9 mouse cellular contexts compared by ENCODE assay signal in the genomic region with DNA sequence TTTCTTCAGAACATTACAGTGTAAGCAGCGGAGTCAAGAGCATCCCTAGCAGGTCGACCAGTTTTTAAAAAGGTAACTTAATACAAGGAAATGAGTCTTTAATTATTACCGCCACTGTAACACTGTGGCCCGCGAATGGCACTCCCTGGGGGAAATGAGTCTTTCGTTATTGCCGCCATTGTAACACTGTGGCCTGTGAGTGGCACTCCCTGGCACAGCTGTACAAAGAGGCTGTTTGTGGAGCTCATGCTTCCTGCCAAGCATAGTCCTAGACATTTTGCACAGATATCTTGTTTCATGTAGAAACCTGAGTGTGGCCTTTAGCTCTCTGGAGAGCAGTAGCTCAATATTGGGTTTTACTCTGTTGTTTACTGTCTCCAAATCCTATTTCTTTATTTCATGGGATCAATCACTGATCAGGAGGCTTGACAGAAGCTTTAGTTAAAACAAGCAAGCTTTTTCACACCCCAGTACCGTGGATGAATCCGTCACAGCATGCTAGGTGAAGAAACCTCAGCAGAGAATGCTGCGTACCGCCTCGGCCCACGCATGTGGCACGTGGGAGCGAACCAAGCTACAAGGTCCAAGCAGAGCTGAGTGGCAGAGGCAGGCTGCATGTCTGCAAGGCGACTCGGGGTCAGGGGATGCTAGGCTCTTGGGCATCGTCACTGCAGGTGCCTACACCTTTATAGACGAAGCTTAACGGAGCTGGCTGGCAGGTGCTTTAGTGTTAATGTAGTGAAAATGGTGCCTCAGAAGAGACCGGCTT. TPM values are rescaled to one million over a fixed set of nuclear protein-coding genes. Genes with fewer than 3 reads are reported as not detected.
A peak's percentile ranks its signal among the peaks of the same experiment; 100 is the strongest.
DNase-seq lines count a peak whose midpoint lies in the region; ATAC-seq and TF ChIP-seq lines count a peak whose summit lies in the region.
"Had no signal": no experiment of that assay in that cellular context is flagged by ENCODE, and none has a peak within 500 bp of the region (broad histone marks: within the 10 kb centered on the region; RNA-seq: fewer than 3 reads in every experiment).

No protein-coding gene starts in this region.

- H3K79me2 ChIP-seq in C2C12 (ENCODE audit: control insufficient read depth, insufficient read depth), result no peaks in the 10 kb centered on the region

- no peak overlapping the region for H3ac ChIP-seq in C2C12 (ENCODE audit: control insufficient read depth, insufficient read length, low read depth)

- H3K4me1 ChIP-seq in kidney, embryonic 16.5 days (ENCODE audit: insufficient read depth, low read length), result peaks cover 21% of the 10 kb centered on the region
- peaks cover 3% of the 10 kb centered on the region; the same call in 1 of the 2 replicates for H3K4me1 ChIP-seq in hindbrain, embryonic 16.5 days (ENCODE audit: control insufficient read depth, insufficient read depth, low read depth, low read length)
- H3K4me1 ChIP-seq in heart, embryonic 10.5 days, result peaks cover 11% of the 10 kb centered on the region; the same call in 1 of the 2 replicates

- no peak overlapping the region for H3K9ac ChIP-seq in kidney, embryonic 16.5 days (replicated peaks; ENCODE audit: low read length)
- no peak overlapping the region; the same call in 1 of the 2 replicates for H3K9ac ChIP-seq in hindbrain, embryonic 16.5 days (ENCODE audit: low read depth, low read length)
- H3K9ac ChIP-seq: limb, embryonic 15.5 days had no signal

- no peaks in the 10 kb centered on the region for H3K9me3 ChIP-seq in kidney, embryonic 16.5 days (ENCODE audit: low read length)
- no peaks in the 10 kb centered on the region for H3K9me3 ChIP-seq in hindbrain, embryonic 16.5 days (ENCODE audit: control insufficient read depth, low read length)
- H3K9me3 ChIP-seq in heart, embryonic 10.5 days, result no peaks in the 10 kb centered on the region
- H3K9me3 ChIP-seq: limb, embryonic 15.5 days had no signal

- H3K4me2 ChIP-seq in kidney, embryonic 16.5 days (replicated peaks; ENCODE audit: low read depth, low read length), result no peak overlapping the region
- no peak overlapping the region for H3K4me2 ChIP-seq in hindbrain, embryonic 16.5 days (ENCODE audit: low read length)
- H3K4me2 ChIP-seq: limb, embryonic 15.5 days had no signal

- peak; percentile 65; the same call in 1 of the 2 replicates for ATAC-seq in kidney, embryonic 16.5 days (ENCODE audit: low FRiP score, low TSS enrichment)
- peak; percentile 45; the same call in 1 of the 2 replicates for ATAC-seq in hindbrain, embryonic 16.5 days
- ATAC-seq: activated CD4-positive, CD25-positive, alpha-beta regulatory T cell, adult 4 months had no signal

- no peak for TF ChIP-seq CTCF in C2C12 (IDR thresholded peaks at IDR 0.05; ENCODE audit: control insufficient read depth, insufficient read depth, insufficient read length)

- peaks cover 3% of the 10 kb centered on the region; the same call in 1 of the 2 replicates for H3K36me3 ChIP-seq in kidney, embryonic 16.5 days (ENCODE audit: insufficient read depth, low read length)
- no peaks in the 10 kb centered on the region for H3K36me3 ChIP-seq in C2C12 (ENCODE audit: control insufficient read depth, insufficient read depth)
- no peaks in the 10 kb centered on the region for H3K36me3 ChIP-seq in hindbrain, embryonic 16.5 days (ENCODE audit: control insufficient read depth, insufficient read depth, low read length)
- no peaks in the 10 kb centered on the region for H3K36me3 ChIP-seq in heart, embryonic 10.5 days
- H3K36me3 ChIP-seq: limb, embryonic 15.5 days had no signal

- no peak overlapping the region for H3K4me3 ChIP-seq in kidney, embryonic 16.5 days (ENCODE audit: low read length)
- no peak overlapping the region for H3K4me3 ChIP-seq in C2C12 (ENCODE audit: insufficient read depth, poor library complexity, severe bottlenecking)
- H3K4me3 ChIP-seq in hindbrain, embryonic 16.5 days (ENCODE audit: low read length), result no peak overlapping the region
- no peak overlapping the region for H3K4me3 ChIP-seq in heart, embryonic 10.5 days
- H3K4me3 ChIP-seq: limb, embryonic 15.5 days had no signal

- H3K79me3 ChIP-seq in C2C12 (ENCODE audit: low read depth), result no peaks in the 10 kb centered on the region

- WGBS in kidney, embryonic 16.5 days, result 59% methylated on average over 21 of the region's 21 CpGs
- WGBS in hindbrain, embryonic 16.5 days, result 76% methylated on average over 21 of the region's 21 CpGs
- 90% methylated on average over 21 of the region's 21 CpGs for WGBS in heart, embryonic 10.5 days

- peak overlapping the region; percentile 28; the same call in 1 of the 2 replicates for H3K27ac ChIP-seq in kidney, embryonic 16.5 days (ENCODE audit: low read length)
- H3K27ac ChIP-seq in hindbrain, embryonic 16.5 days (ENCODE audit: low read depth, low read length), result no peak overlapping the region
- no peak overlapping the region for H3K27ac ChIP-seq in heart, embryonic 10.5 days
- H3K27ac ChIP-seq: limb, embryonic 15.5 days had no signal

- no peaks in the 10 kb centered on the region for H3K27me3 ChIP-seq in kidney, embryonic 16.5 days (ENCODE audit: insufficient read depth, low read length)
- no peaks in the 10 kb centered on the region for H3K27me3 ChIP-seq in C2C12 (ENCODE audit: control insufficient read depth, insufficient read depth, insufficient read length)
- no peaks in the 10 kb centered on the region for H3K27me3 ChIP-seq in hindbrain, embryonic 16.5 days (replicated peaks; ENCODE audit: control insufficient read depth, insufficient read depth, low read length)
- no peaks in the 10 kb centered on the region for H3K27me3 ChIP-seq in heart, embryonic 10.5 days (ENCODE audit: insufficient read depth, poor library complexity, severe bottlenecking)
- H3K27me3 ChIP-seq: limb, embryonic 15.5 days had no signal

- no peak for DNase-seq in kidney, adult 18-20 months
- peak; percentile 52 for DNase-seq in adipocyte (ENCODE audit: low spot score)
- DNase-seq in right cerebral cortex, adult 2 months (ENCODE audit: low spot score in 2 of 2), result no peak
- no peak for DNase-seq in heart, embryonic 10.5 days (ENCODE audit: low spot score)

TF ChIP-seq in C2C12, 6 proteins besides CTCF, POLR2A, EP300 and RAD21:
- TF ChIP-seq USF1 (IDR thresholded peaks at IDR 0.05; ENCODE audit: low read depth) (no peak), MYOD1 (IDR thresholded peaks at IDR 0.05; ENCODE audit: control insufficient read depth, insufficient read length, low read depth) (peak; percentile 65), CEBPB (IDR thresholded peaks at IDR 0.05; ENCODE audit: low read depth) (no peak), MAX (IDR thresholded peaks at IDR 0.05) (no peak), FOSL1 (IDR thresholded peaks at IDR 0.05; ENCODE audit: insufficient read depth, low read length, poor library complexity, severe bottlenecking) (no peak), MYOG (IDR thresholded peaks at IDR 0.05; ENCODE audit: control insufficient read depth, extremely low read depth, insufficient read length) (no peak)

RNA-seq across cellular contexts. Expression of gene Bpgm, which starts 17.5 kb away (rescaled TPM):
- polyA plus RNA-seq in kidney, embryonic 16.5 days (2015; fragmentation: Nextera tagmentation; extraction: Ambion mirVana), result 50.8 and 58.4 TPM in 2 replicates
- 16.1 TPM for polyA plus RNA-seq in C2C12 (2012; fragmentation: generic; extraction: Trizol)
- 90.9 and 93.4 TPM in 2 replicates for polyA plus RNA-seq in hindbrain, embryonic 16.5 days (2015; fragmentation: Nextera tagmentation; extraction: Ambion mirVana)
- 54.3 and 59.3 TPM in 2 replicates for polyA plus RNA-seq in heart, embryonic 10.5 days (2016; fragmentation: Nextera tagmentation; extraction: Ambion mirVana)
